23 mouse cellular contexts compared by ENCODE assay signal in the genomic region with DNA sequence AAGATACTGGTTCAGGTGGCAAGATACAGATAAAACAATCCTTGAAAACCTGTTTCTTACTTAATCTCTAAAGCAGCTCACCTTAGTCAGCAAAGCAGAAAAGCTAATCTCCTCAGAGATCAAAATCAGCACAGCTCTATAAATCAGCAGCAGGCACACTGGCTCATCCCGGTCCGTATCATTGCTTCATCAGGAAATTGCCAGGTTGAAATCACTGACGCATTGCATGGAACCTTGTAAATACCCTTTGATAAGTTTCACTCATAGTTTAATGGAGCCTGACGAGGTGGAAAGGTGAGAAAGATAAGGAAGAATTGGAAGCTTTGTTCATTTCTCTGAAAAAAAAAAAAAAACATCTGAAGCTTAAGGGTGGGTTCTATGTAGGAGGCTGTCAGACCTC.
"Had no signal": no experiment of that assay in that cellular context is flagged by ENCODE, and none has a peak within 500 bp of the region (broad histone marks: within the 10 kb centered on the region; RNA-seq: fewer than 3 reads in every experiment).

No protein-coding gene starts in this region.

- H3K4me2 ChIP-seq: heart, embryonic 11.5 days; heart, embryonic 13.5 days; heart, embryonic 15.5 days; hindbrain, embryonic 14.5 days; limb, embryonic 13.5 days; limb, embryonic 15.5 days; liver, embryonic 12.5 days had no signal

- H3K27ac ChIP-seq: heart, adult 2 months; heart, embryonic 13.5 days; heart, embryonic 15.5 days; hindbrain, embryonic 14.5 days; limb, embryonic 13.5 days; limb, embryonic 15.5 days; liver, embryonic 12.5 days; liver, embryonic 14.5 days had no signal

- H3K36me3 ChIP-seq: heart, embryonic 13.5 days; heart, embryonic 15.5 days; limb, embryonic 13.5 days; limb, embryonic 15.5 days; liver, embryonic 12.5 days had no signal

- H3K27me3 ChIP-seq: heart, embryonic 13.5 days; heart, embryonic 15.5 days; limb, embryonic 13.5 days; limb, embryonic 15.5 days; liver, embryonic 12.5 days had no signal

- H3K9me3 ChIP-seq: heart, embryonic 13.5 days; heart, embryonic 15.5 days; limb, embryonic 13.5 days; limb, embryonic 15.5 days; liver, embryonic 12.5 days had no signal

- DNase-seq: forebrain, postnatal 0 days; gastrocnemius, postnatal 14 days; gastrocnemius, postnatal 36 days; heart, adult 11 months; heart, adult 2 months; heart, postnatal 14 days; heart, postnatal 36 days; kidney, adult 2 months; kidney, postnatal 10 days; kidney, postnatal 36 days; layer of hippocampus, adult 9-11 months; layer of hippocampus, postnatal 36 days; left cerebral cortex, postnatal 4 days had no signal

- ATAC-seq: forebrain, postnatal 0 days; hindbrain, embryonic 16.5 days; intestine, embryonic 16.5 days; liver, embryonic 12.5 days had no signal

- H3K9ac ChIP-seq: forebrain, postnatal 0 days; heart, embryonic 13.5 days; heart, embryonic 15.5 days; hindbrain, embryonic 14.5 days; limb, embryonic 13.5 days; limb, embryonic 15.5 days; liver, embryonic 12.5 days; liver, embryonic 14.5 days had no signal

- H3K4me3 ChIP-seq: heart, adult 2 months; heart, embryonic 13.5 days; heart, embryonic 15.5 days; limb, embryonic 13.5 days; limb, embryonic 15.5 days; liver, embryonic 12.5 days had no signal

- H3K4me1 ChIP-seq: heart, embryonic 13.5 days; heart, embryonic 15.5 days; limb, embryonic 13.5 days; limb, embryonic 15.5 days; liver, embryonic 12.5 days had no signal
